Mouse (Mus musculus) heart, embryonic 12.5 days (tissue): Measurements from ENCODE around the gene Gramd1c. TPM values are rescaled to one million over a fixed set of nuclear protein-coding genes. Genes with fewer than 3 reads are reported as not detected.

Source experiments
- ATAC-seq: fragments of 200-750 bp; cut with Nextera tagmentation; 2 replicates; pipeline ENCODE4 v1.8.0; 2017; ENCODE audit warnings: moderate TSS enrichment, moderate library complexity; ENCODE audit not compliant: insufficient number of reproducible peaks, low FRiP score
- H3K27ac ChIP-seq: fragments of 300-500 bp; sonication (generic); 2 replicates; pipeline ENCODE4 v1.5.1; 2016; ENCODE audit warnings: mild to moderate bottlenecking, moderate library complexity; ENCODE audit not compliant: poor library complexity, severe bottlenecking
- H3K27me3 ChIP-seq: fragments of 300-500 bp; sonication (generic); replicated peaks from 2 replicates; pipeline ENCODE4 v1.6.1; 2016; ENCODE audit warnings: mild to moderate bottlenecking, moderate library complexity
- H3K36me3 ChIP-seq: fragments of 300-500 bp; sonication (generic); 2 replicates; pipeline ENCODE4 v1.6.1; 2016; ENCODE audit warnings: mild to moderate bottlenecking, moderate library complexity
- H3K4me1 ChIP-seq: fragments of 300-500 bp; sonication (generic); replicated peaks from 2 replicates; pipeline ENCODE4 v1.6.1; 2016; ENCODE audit warnings: mild to moderate bottlenecking
- H3K4me2 ChIP-seq: fragments of 300-500 bp; sonication (generic); 2 replicates; pipeline ENCODE4 v1.6.1; 2016; ENCODE audit warnings: mild to moderate bottlenecking, moderate library complexity
- H3K4me3 ChIP-seq: fragments of 300-500 bp; sonication (generic); 2 replicates; pipeline ENCODE4 v1.5.1; 2016; ENCODE audit warnings: mild to moderate bottlenecking
- H3K9ac ChIP-seq: fragments of 300-500 bp; sonication (generic); 2 replicates; pipeline ENCODE4 v1.6.1; 2016; ENCODE audit warnings: mild to moderate bottlenecking, moderate library complexity
- H3K9me3 ChIP-seq: fragments of 300-500 bp; sonication (generic); replicated peaks from 2 replicates; pipeline ENCODE4 v1.6.1; 2016; ENCODE audit warnings: mild to moderate bottlenecking, moderate library complexity
- microRNA-seq: library from miRNA; unstranded; fragments of <30 nt; microRNA quantifications from one replicate; pipeline ENCODE4, GENCODE M21; 2017
- polyA plus RNA-seq: library from polyadenylated mRNA; unstranded; fragments of >200 nt; fragmentation: Nextera tagmentation; extraction: Ambion mirVana; gene quantifications from 2 replicates; pipeline ENCODE4 v1.2.1, GENCODE M21; 2016

The Gramd1c gene
- polyA plus RNA-seq, 1 experiment from 2014 or later = 7.6 TPM

DNA sequence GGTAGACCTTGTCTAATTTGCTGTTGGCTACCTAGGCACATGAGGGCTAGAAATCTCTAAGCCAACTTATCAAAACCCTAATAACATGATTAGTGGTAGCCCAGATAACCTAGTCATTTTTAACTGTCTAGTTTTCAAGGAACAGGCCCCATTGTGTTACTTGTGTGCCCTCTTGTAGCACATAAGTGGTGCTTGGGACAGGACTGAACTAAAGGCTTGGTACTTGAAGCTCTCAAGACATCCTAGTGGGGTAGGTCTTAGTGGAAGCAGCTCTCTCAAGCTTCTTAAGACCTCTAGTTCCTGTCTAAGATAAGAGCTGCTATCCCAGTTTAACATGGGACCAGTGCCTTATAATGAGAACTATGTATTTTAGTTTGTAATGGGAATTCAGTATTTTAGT lies 132.6 kb downstream of the Gramd1c start:
- Histone ChIP-seq H3K27me3 (no peaks in the 10 kb centered on the region), H3K27ac (no peak overlapping the region), H3K4me1 (no peaks in the 10 kb centered on the region), H3K9me3 (no peaks in the 10 kb centered on the region), H3K36me3 (no peaks in the 10 kb centered on the region), H3K4me2 (no peak overlapping the region), H3K9ac (no peak overlapping the region), H3K4me3 (no peak overlapping the region)
- no peak for ATAC-seq

Small RNAs within 50 kb of the gene (microRNA-seq; reads per million reads assigned to microRNA genes)
- not detected for gene Mir3470b

Other genes starting within 250 kb of the Gramd1c start
- gene Ccdc191, start 173.5 kb downstream of the Gramd1c start, polyA plus RNA-seq = 8.1 and 8.7 TPM in 2 replicates
- 16.6 and 17.9 TPM in 2 replicates for gene Qtrt2, start 136.5 kb downstream of the Gramd1c start, polyA plus RNA-seq
- 1.8 and 2.2 TPM in 2 replicates for gene Zdhhc23, start 83.6 kb downstream of the Gramd1c start, polyA plus RNA-seq
- 38.3 and 38.6 TPM in 2 replicates for gene Atp6v1a, start 76.4 kb upstream of the Gramd1c start, polyA plus RNA-seq
- 98.7 and 103 TPM in 2 replicates for gene Naa50, start 76.5 kb upstream of the Gramd1c start, polyA plus RNA-seq
- 2.4 and 3.2 TPM in 2 replicates for gene Usf3, start 109.9 kb upstream of the Gramd1c start, polyA plus RNA-seq